Mouse (Mus musculus) Muller cell, postnatal 12 days (primary cell): ENCODE data around the gene Acsbg2.

Experiments used
- DNase-seq: peaks from one replicate; pipeline ENCODE4 v3.0.0-alpha.2; 2015; ENCODE audit errors: inconsistent ontology term

Gene Acsbg2

GRCm38 (mm10) chr17:56871767-56872166 is 2.5 kb downstream of the Acsbg2 start:
- no peak for DNase-seq

- no peak for DNase-seq
Observed at GRCm38 (mm10) chr17:56870287-56870953, 3.8 kb downstream of the Acsbg2 start.

GRCm38 (mm10) chr17:56869481-56869977 is 4.7 kb downstream of the Acsbg2 start:
- DNase-seq, result no peak

DNA sequence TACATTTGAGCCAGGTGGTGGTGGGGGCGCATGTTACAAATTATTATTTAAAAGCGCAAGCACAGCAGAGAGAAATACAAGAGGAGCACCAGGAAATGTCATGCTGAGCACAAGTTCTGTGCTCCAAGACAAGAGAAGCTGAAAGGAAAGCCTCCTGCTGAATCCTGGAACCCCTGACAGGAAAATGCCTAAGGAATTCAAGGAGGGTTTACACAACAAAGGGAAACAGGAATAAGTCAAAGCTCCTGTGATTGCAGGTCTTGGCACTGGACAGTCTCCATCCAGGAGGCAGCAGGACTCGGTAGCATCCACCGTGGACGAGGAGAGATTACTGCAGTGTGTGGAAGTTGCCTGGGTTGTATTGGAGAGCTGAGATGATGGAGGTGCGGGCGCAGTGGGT is 8.2 kb downstream of the Acsbg2 start:
- DNase-seq, result no peak

GRCm38 (mm10) chr17:56861197-56861596 is 13.1 kb downstream of the Acsbg2 start:
- DNase-seq, result no peak

- no peak for DNase-seq
Observed at GRCm38 (mm10) chr17:56858922-56859321, 15.3 kb downstream of the Acsbg2 start.

DNA sequence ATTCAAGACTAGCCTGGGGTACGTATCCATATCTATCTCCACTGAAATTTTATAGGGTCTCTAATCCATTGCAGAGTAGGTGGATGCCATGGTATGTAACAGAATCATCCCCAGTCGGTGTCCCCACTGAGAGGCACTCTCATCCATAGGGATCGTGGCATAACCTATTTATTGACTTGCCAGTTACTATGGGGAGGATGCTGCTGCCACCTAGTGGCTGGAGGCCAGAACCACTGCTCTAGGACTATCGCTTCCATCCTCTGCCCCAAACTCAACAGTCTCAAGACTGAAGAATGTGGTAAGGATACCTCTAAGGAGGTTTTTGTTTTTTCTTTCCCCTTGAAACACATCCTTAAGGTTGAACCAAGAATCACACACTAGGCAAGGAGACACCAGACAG is 16.0 kb downstream of the Acsbg2 start:
- peak; percentile 22 for DNase-seq

DNA sequence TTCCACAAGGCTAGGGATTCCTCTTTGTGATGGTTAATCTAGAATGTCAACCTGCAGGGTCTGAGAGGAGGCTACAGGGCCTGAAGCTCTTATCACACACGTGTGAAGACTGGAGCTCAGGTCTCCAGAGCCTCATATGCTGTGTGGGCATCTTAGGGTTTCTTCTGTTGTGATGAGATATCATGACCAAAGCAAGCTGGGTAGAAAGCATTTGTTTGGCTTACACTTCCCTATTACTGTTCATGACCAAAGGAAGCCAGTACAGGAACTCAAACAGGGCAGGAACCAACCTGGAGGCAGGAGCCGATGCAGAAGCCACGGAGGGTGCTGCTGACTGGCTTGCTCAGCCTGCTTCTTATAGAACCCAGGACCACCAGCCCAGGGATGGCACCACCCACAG is 18.8 kb downstream of the Acsbg2 start:
- no peak for DNase-seq

DNA sequence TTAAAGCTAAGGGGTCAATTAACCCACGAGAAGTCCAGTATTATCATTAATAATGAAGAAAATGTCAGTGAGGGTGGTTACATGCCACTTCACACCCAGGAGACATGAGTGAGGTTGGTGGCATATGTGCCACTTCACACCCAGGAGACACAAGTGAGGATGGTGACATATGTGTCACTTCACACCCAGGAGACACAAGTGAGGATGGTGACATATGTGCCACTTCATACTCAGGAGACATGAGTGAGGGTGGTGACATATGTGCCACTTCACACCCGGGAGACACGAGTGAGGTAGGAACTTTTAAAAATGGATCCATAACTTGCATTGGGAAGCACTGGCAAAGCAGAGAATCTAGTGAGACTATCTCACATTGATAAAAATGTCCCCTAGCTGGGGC is 23.1 kb downstream of the Acsbg2 start:
- DNase-seq, result no peak

- no peak for DNase-seq
Observed at GRCm38 (mm10) chr17:56849710-56850109, 24.5 kb downstream of the Acsbg2 start.

- no peak for DNase-seq
Observed at GRCm38 (mm10) chr17:56848785-56849184, 25.5 kb downstream of the Acsbg2 start.

DNA sequence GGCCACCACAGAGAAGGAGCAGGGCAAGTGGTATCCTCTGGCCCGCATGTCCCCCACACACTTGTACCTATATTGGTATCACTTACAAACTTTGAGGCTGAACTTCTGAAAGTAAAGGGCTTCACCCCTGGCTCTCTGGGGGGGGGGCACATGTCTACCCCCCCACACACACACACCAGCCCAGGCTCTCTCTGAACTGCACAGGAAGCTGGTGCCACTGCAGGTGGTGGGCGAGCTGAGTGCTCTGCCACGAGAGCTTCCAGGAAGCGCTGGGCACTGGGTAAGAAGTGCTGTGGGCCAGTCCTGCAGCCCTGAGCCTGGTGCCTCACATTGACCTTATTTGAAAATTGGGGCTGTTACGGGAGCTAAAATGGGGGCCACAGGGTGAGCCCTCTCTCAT is 30.6 kb downstream of the Acsbg2 start:
- DNase-seq, result no peak

GRCm38 (mm10) chr17:56842173-56842572 is 32.1 kb downstream of the Acsbg2 start:
- no peak for DNase-seq

DNA sequence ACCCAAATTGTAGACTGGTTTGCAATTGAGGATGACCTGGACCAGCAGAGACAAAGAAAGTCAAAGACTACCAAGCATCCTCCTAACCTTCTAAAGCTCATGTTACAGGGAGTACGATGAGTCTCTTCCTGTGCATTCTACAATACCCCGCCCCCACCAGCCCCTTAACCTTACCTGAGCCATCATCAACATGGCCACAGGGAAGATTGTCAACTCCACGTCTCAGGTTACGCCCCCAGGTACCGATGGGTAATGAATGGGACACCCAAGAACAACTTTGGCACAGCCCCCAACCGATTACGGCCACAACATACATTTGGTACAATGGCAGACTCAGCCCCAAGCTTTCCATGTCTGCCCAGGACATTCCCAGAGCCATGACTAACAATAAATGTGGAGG is 33.7 kb downstream of the Acsbg2 start:
- DNase-seq, result no peak

- DNase-seq, result no peak
Observed at GRCm38 (mm10) chr17:56836336-56836735, 37.9 kb downstream of the Acsbg2 start.

DNA sequence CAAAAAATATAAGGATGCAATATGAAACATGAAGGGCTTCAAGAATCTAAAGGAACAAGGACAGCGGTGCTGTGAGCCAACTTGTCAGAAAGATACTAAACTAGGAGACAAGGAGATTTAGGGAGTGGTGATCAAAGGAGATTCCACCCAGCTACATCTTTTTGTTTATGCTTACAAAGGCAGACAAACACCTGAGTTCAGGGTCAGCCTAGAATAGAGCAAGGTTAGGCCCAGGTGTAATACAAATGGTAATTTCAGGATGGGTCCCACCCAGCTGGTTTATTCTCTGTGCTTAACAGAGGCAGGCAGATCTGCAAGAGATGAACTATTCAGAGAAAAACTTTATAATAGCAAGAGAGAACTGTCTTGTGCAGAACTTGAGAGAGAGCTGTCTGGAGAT is 40.9 kb downstream of the Acsbg2 start:
- DNase-seq, result no peak

GRCm38 (mm10) chr17:56832918-56833317 is 41.3 kb downstream of the Acsbg2 start:
- DNase-seq, result no peak

GRCm38 (mm10) chr17:56831111-56831816 is 43.0 kb downstream of the Acsbg2 start:
- peak; percentile 100 for DNase-seq

- peak; percentile 32 for DNase-seq
Observed at GRCm38 (mm10) chr17:56830411-56831110, 43.7 kb downstream of the Acsbg2 start, which contains the start of gene Rfx2. Rfx2 (minus strand) TSS chr17:56831013.

DNA sequence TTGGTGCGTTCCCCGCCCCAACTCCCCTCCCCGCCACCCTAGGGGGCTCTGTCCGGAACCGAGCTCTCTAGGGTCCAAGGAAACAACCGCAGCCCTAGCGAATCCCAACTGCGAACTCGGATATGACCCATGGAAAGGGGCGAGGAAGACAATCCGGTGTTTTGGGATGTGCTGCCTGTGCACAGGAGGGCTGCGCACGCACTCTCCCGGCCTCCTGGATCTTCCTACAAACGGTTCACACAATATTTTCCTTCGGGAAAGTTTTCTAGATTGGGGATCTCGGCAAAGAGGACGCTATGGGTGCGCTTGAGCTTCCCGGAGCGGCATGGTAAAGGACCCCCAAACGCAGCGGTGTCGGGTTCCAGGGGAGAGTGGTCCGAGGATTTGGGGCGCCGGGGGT is 44.5 kb downstream of the Acsbg2 start:
- peak; percentile 46 for DNase-seq

DNA sequence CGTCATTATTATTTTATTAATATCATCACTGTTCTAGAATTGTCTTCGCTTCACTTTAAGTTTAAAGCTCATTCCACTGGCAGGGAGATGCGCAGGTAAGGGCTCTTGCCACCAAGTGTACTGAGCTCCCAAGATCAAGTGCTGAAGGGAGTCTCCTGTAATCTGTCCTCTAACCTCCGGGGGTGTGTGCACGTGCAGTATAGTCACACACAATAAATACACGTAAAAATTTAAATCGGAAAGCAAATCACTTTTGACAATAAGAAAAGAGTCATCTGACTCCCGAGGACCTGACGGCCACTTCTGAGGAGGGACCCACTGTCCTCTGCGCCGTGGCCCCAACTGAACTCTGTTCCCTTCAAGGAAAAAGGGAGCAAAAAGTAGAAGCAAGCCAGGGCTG is 45.1 kb downstream of the Acsbg2 start:
- DNase-seq, result no peak

- DNase-seq, result no peak
Observed at GRCm38 (mm10) chr17:56826718-56827117, 47.5 kb downstream of the Acsbg2 start.

DNA sequence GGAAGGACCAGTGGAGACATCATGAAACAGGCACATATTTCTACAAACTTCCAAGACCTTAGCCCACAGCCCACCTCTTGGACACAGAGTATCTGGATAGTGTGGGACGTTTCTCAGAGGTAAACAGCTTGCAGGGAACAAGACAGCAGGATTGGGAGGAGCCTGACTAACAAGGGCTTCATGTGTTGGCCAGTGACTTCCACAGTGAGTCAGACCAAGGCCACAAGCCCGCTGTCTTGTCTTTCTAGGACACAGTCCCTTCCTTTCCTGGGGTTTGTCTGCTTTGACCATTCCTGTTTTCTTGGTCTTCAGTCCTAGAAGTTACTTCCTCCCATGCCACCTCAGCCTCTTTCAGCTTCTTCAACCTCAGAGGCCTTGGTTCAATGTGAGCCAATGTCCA is 50.9 kb downstream of the Acsbg2 start:
- no peak for DNase-seq
